Mouse (Mus musculus): Measurements from ENCODE around the gene Tmco3. TPM values are rescaled to one million over a fixed set of nuclear protein-coding genes. Genes with fewer than 3 reads are reported as not detected.

Gene Tmco3
- polyA plus RNA-seq (2017; shearing (Covaris generic)): 34.9 TPM

DNA sequence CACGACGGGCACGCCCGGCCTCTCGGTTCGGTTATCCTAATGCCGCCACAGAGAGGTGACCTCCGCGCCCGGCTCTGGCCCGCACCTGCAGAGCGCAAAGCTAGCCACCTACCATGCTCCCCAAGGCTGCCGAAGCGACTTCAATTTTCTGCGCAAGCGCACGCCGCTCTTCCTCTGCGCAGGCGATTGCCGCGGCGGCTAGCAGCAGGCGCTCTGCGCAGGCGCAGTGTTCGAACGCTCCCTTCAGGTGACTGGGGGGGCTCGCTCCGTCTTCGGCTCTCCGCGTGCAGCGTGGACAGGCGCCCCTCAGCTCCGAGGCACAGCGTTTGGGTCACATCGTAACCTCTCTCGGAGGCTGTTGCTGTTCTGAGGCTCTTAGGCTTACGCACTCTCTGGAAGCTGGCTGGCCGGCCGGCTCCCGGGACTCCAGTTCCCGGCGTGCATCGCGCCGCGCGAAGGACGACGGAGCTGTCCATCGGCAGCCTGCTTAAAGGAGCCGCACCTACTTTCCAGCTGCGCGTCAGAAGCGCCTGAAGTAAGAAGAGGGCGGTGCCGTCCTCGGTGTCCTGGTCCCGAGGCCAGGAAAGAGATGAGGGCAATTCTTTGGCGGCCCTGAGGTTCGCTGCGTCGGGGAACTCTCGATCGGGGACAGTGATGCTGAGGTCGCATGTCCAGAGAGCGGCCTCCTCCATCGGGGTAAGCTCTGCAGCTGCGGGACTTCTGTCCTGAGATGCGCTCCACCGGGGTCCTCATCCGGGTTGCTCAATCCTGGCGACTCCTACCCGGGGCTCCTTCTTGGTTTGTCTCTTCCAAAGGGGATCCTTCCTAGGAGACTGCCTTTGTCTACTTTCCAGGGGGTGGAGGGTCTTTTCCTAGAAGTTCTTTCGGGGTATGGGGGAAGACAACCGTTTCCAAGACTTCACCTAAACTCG, at the start of gene Tmco3, which contains the start of gene Dcun1d2:
TSS of gene Tmco3 (plus strand) at position 499 of the 932 bp plus-strand sequence.
TSS of gene Dcun1d2 (minus strand) at position 440 of the 932 bp plus-strand sequence.

DNA sequence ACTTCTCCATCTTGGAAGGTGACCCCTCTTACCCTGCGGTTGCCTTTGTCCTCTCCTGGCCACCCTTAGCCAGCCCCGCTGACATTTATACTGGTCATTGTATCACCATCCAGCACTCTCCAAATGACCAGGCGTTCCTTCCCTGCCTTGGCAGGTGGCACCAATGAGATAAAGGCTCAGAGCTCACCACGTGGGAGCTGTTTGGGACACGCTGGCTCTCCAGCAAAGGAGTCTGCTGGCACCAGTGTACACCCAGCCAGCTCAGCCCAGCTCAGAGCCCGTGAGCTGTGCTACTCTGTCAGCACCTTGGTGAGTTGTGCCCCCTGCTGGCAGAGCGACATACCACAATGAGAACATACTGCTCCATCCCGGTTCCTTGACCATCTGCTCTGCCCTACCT, 34.0 kb upstream of the Tmco3 start, which contains the start of gene Adprhl1:
TSS of gene Adprhl1 (minus strand) at position 144 of the 400 bp plus-strand sequence.

DNA sequence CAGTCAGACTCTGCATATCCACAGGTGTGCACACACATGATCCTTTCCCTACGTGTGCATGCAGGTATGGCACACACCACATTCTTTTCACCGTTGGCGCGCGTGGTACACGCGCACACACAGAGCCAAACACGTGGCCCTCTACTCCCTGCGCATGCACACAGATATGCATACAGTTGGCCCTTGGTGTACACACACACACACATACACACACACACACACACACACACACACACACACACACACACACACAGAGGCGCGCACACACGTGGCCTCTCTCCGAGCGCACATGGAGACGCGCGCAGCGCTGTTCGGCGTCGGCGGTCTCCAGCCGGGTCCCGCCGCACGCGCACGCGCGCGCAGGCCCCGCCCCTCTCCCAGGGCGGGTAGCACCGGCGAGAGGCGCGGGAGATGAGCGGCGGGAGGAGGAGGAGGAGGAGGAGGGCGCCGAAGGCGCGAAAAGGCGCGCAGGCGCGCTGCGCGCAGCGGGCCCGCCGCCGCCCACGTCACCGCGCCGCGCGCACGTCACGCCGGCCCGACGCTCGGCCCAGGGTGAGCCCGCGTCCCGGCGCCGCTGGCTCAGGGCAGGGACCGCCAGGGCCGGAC, 50.4 kb downstream of the Tmco3 start, which contains the start of gene Tfdp1:
TSS of gene Tfdp1 (plus strand) at position 497 of the 606 bp plus-strand sequence.

Other genes with a start within 250 kb of the Tmco3 start
- gene Proz, start 227.3 kb upstream of the Tmco3 start, polyA plus RNA-seq (2017; shearing (Covaris generic)): 2.6 TPM
- gene Pcid2, start 182.7 kb upstream of the Tmco3 start, polyA plus RNA-seq (2017; shearing (Covaris generic)): 51.7 TPM
- gene Cul4a, start 182.6 kb upstream of the Tmco3 start, polyA plus RNA-seq (2017; shearing (Covaris generic)): 23.7 TPM
- 8.4 TPM for gene Lamp1, start 129.0 kb upstream of the Tmco3 start, polyA plus RNA-seq (2017; shearing (Covaris generic))
- gene Grtp1, start 87.6 kb upstream of the Tmco3 start, polyA plus RNA-seq (2017; shearing (Covaris generic)): 1.6 TPM
- not detected for gene Adprhl1, start 34.0 kb upstream of the Tmco3 start, polyA plus RNA-seq (2017; shearing (Covaris generic))
- gene Dcun1d2, start 59 bp upstream of the Tmco3 start, polyA plus RNA-seq (2017; shearing (Covaris generic)): 40.5 TPM
- 36.4 TPM for gene Tfdp1, start 50.6 kb downstream of the Tmco3 start, polyA plus RNA-seq (2017; shearing (Covaris generic))
- not detected for gene Atp4b, start 108.6 kb downstream of the Tmco3 start, polyA plus RNA-seq (2017; shearing (Covaris generic))
- not detected for gene Grk1, start 116.9 kb downstream of the Tmco3 start, polyA plus RNA-seq (2017; shearing (Covaris generic))
- gene Tmem255b, start 147.0 kb downstream of the Tmco3 start, polyA plus RNA-seq (2017; shearing (Covaris generic)): not detected
- gene Gas6, start 206.3 kb downstream of the Tmco3 start, polyA plus RNA-seq (2017; shearing (Covaris generic)): not detected